In genomic region chr10:77622055-77622988, GRCm38 (mm10) we compare ENCODE assay signal across 8 mouse cellular contexts. TPM values are rescaled to one million over a fixed set of nuclear protein-coding genes. Genes with fewer than 3 reads are reported as not detected.
A peak's percentile ranks its signal among the peaks of the same experiment; 100 is the strongest.
DNase-seq lines count a peak whose midpoint lies in the region; ATAC-seq lines count a peak whose summit lies in the region.

Gene Ube2g2, plus strand, starts transcription at chr10:77622275.

- peak; percentile 86 for ATAC-seq in inflammation-experienced regulatory T-cells, adult 6 months
- peak; percentile 85 for ATAC-seq in megakaryocyte-erythroid progenitor cell, adult 5-6 weeks (replicated peaks; ENCODE audit: low FRiP score, low TSS enrichment, poor library complexity, severe bottlenecking)

- peak; percentile 97 to 98 for DNase-seq in adrenal gland, adult 18-20 months (ENCODE audit: low spot score in 2 of 2)
- peak; percentile 92 for DNase-seq in embryo, embryonic 10 days (ENCODE audit: low spot score)
- peak; percentile 93 for DNase-seq in gastrocnemius, postnatal 14 days
- DNase-seq in left cerebral cortex, postnatal 14 days (ENCODE audit: low spot score in 2 of 2), result peak; percentile 92 to 95
- peak; percentile 93 for DNase-seq in right cerebral cortex, postnatal 14 days
- DNase-seq in urinary bladder, postnatal 25 days (ENCODE audit: low spot score), result peak; percentile 95

- intact Hi-C loops in gastrocnemius, postnatal 14 days (cut with DNase I; ENCODE audit: low total_unique reads), result no loop called here
- intact Hi-C loops in left cerebral cortex, postnatal 14 days (cut with DNase I), result loop anchor here (5.0 kb wide), 1 partner anchor 105 kb away; the partner anchor contains the start of gene Fam207a

RNA-seq across cellular contexts. Expression of gene Ube2g2, which starts in this region (rescaled TPM):
- total RNA-seq in adrenal gland, adult 18-20 months (2021), result 10 to 100 TPM; 67.2 to 74.1 TPM
- 10 to 100 TPM; 79.8 to 84.4 TPM for total RNA-seq in gastrocnemius, postnatal 14 days (2021)
- polyA plus RNA-seq in inflammation-experienced regulatory T-cells, adult 6 months (2017; shearing (Covaris generic)), result 10 to 100 TPM; 41.1 to 55.4 (median 50.1) TPM
- total RNA-seq in left cerebral cortex, postnatal 14 days (2021), result 10 to 100 TPM; 36.3 to 41.6 TPM
- total RNA-seq in megakaryocyte-erythroid progenitor cell, adult 5-6 weeks (2014; fragmentation: Nextera tagmentation), result 39.4 and 43.2 TPM in 2 replicates
- total RNA-seq in megakaryocyte-erythroid progenitor cell, adult 5-6 weeks (2017), result 48.1 and 50.7 TPM in 2 replicates

Comparison
In these comparisons a context has a peak if more than half of its experiments do, and no peak if none do; other contexts are left out.
1. Peak in every context shown above with its lines: DNase-seq and ATAC-seq.